Mouse (Mus musculus) cortical plate, adult 2 months (tissue): ENCODE results near the gene Srsf11. TPM values are rescaled to one million over a fixed set of nuclear protein-coding genes. Genes with fewer than 3 reads are reported as not detected.

ENCODE experiments used
- H3K27ac ChIP-seq: fragments of 200-500 bp; 2 replicates; pipeline ENCODE4 v1.5.1; 2012; ENCODE audit warnings: low read length, control low read depth, inconsistent platforms; ENCODE audit not compliant: insufficient read depth
- H3K4me1 ChIP-seq: fragments of 200-500 bp; 2 replicates; pipeline ENCODE4 v1.6.1; 2011; ENCODE audit warnings: low read length; ENCODE audit not compliant: control insufficient read depth, insufficient read depth
- H3K4me3 ChIP-seq: fragments of 200-500 bp; 2 replicates; pipeline ENCODE4 v1.5.1; 2011; ENCODE audit warnings: mild to moderate bottlenecking, low read length, control low read depth; ENCODE audit not compliant: insufficient read depth
- CTCF ChIP-seq: fragments of 200-500 bp; IDR thresholded peaks from 2 replicates; pipeline ENCODE4 v1.5.1; 2011; ENCODE audit warnings: mild to moderate bottlenecking, control low read depth, low read length; ENCODE audit not compliant: insufficient read depth; ENCODE audit errors: extremely low read depth
- POLR2A ChIP-seq: fragments of 200-500 bp; IDR thresholded peaks from 2 replicates; pipeline ENCODE4 v1.6.1; 2011; ENCODE audit warnings: mild to moderate bottlenecking, low read length, control low read depth; ENCODE audit not compliant: insufficient read depth; ENCODE audit errors: extremely low read depth
- polyA plus RNA-seq: library from polyadenylated mRNA; depleted of rRNA; stranded (reverse); fragments of >200 nt; gene quantifications from 2 replicates; pipeline ENCODE4 v1.2.3, GENCODE M21; 2012; rRNA removed

Gene Srsf11
- polyA plus RNA-seq, 1 experiment, result 432 TPM

GRCm38 (mm10) chr3:157995726-157996125 is 40.7 kb downstream of the Srsf11 start:
- no peak overlapping the region for H3K27ac ChIP-seq
- TF ChIP-seq CTCF (no peak), POLR2A (no peak)

GRCm38 (mm10) chr3:157993322-157993721 is 43.1 kb downstream of the Srsf11 start:
- no peaks in the 10 kb centered on the region for H3K4me1 ChIP-seq

More at GRCm38 (mm10) chr3:157995726-157996125, 40.7 kb downstream of the Srsf11 start:
- Histone ChIP-seq H3K4me3 (no peak overlapping the region), H3K4me1 (no peaks in the 10 kb centered on the region)

GRCm38 (mm10) chr3:157979619-157980018 is 56.8 kb downstream of the Srsf11 start:
- TF ChIP-seq POLR2A, result no peak
- TF ChIP-seq CTCF, result no peak
- Histone ChIP-seq H3K4me1 (no peaks in the 10 kb centered on the region), H3K4me3 (no peak overlapping the region), H3K27ac (no peak overlapping the region)

More at GRCm38 (mm10) chr3:157993322-157993721, 43.1 kb downstream of the Srsf11 start:
- no peak overlapping the region for H3K27ac ChIP-seq
- TF ChIP-seq CTCF, result no peak
- H3K4me3 ChIP-seq, result no peak overlapping the region

- H3K27ac ChIP-seq, result no peak overlapping the region
- H3K4me3 ChIP-seq, result no peak overlapping the region
- H3K4me1 ChIP-seq, result no peaks in the 10 kb centered on the region
- TF ChIP-seq CTCF (no peak), POLR2A (no peak)
Measured at GRCm38 (mm10) chr3:157973236-157973635, 63.2 kb downstream of the Srsf11 start.

GRCm38 (mm10) chr3:157971151-157971550 is 65.3 kb downstream of the Srsf11 start:
- no peak overlapping the region for H3K27ac ChIP-seq
- H3K4me3 ChIP-seq, result no peak overlapping the region
- H3K4me1 ChIP-seq, result no peaks in the 10 kb centered on the region
- TF ChIP-seq POLR2A, result no peak
- no peak for TF ChIP-seq CTCF

Other genes starting within 250 kb of the Srsf11 start
- gene Cth, start 111.6 kb downstream of the Srsf11 start, polyA plus RNA-seq, result 6.7 and 7.2 TPM in 2 replicates
- 48.6 and 50.7 TPM in 2 replicates for gene Ankrd13c, start 89.4 kb downstream of the Srsf11 start, polyA plus RNA-seq
- gene Lrrc40, start within 50 bp of the Srsf11 start, polyA plus RNA-seq, result 22.3 and 23.5 TPM in 2 replicates